Mouse (Mus musculus): ENCODE results near the gene Olfr854. TPM values are rescaled to one million over a fixed set of nuclear protein-coding genes. Genes with fewer than 3 reads are reported as not detected.

Gene Olfr854
- not detected for total RNA-seq (2022)

GRCm38 (mm10) chr9:19567282-19567681, at the start of gene Olfr854:
Gene Olfr854, minus strand, starts transcription at chr9:19567382.
- DNase-seq (ENCODE audit: low spot score) = no peak

- DNase-seq (ENCODE audit: low spot score) = no peak
These were observed 15.1 kb upstream of the Olfr854 start, which contains the start of gene Olfr855 for GRCm38 (mm10) chr9:19582317-19582716. Gene Olfr855, plus strand, starts transcription at chr9:19582617.

GRCm38 (mm10) chr9:19540976-19541375, 26.2 kb downstream of the Olfr854 start, which contains the start of gene Olfr853:
Gene Olfr853, minus strand, starts transcription at chr9:19541076.
- DNase-seq (ENCODE audit: low spot score) = no peak

Other genes with a start within 250 kb of the Olfr854 start
- not detected for gene Olfr845, start 230.9 kb downstream of the Olfr854 start, total RNA-seq (2022)
- gene Olfr846, start 203.4 kb downstream of the Olfr854 start, total RNA-seq (2022) = not detected
- not detected for gene Olfr847, start 188.7 kb downstream of the Olfr854 start, total RNA-seq (2022)
- not detected for gene Olfr849, start 127.1 kb downstream of the Olfr854 start, total RNA-seq (2022)
- gene Olfr850, start 89.1 kb downstream of the Olfr854 start, total RNA-seq (2022) = not detected
- gene Olfr851, start 74.1 kb downstream of the Olfr854 start, total RNA-seq (2022) = under 1 TPM in 1 of 4 experiments, not detected in 3; 0.03 TPM
- gene Olfr853, start 26.3 kb downstream of the Olfr854 start, total RNA-seq (2022) = not detected
- not detected for gene Olfr855, start 15.2 kb upstream of the Olfr854 start, total RNA-seq (2022)
- 10 to 100 TPM; 13.3 to 14.7 (median 13.7) TPM for gene Zfp317, start 54.7 kb upstream of the Olfr854 start, total RNA-seq (2022)
- gene Olfr857, start 142.1 kb upstream of the Olfr854 start, total RNA-seq (2022) = not detected
- gene Olfr58, start 212.9 kb upstream of the Olfr854 start, total RNA-seq (2022) = not detected
- not detected for gene Olfr859, start 237.5 kb upstream of the Olfr854 start, total RNA-seq (2022)

Data from heart, adult 8-10 months (tissue).